Mouse (Mus musculus) hindbrain, embryonic 11.5 days (tissue): Measurements from ENCODE around the gene Hsp90aa1. TPM values are rescaled to one million over a fixed set of nuclear protein-coding genes. Genes with fewer than 3 reads are reported as not detected.
A peak's percentile ranks its signal among the peaks of the same experiment; 100 is the strongest.

Experiments used
- ATAC-seq: fragments of 200-750 bp; cut with Nextera tagmentation; 2 replicates; pipeline ENCODE4 v1.8.0; 2017; ENCODE audit warnings: mild to moderate bottlenecking, moderate TSS enrichment, moderate library complexity; ENCODE audit not compliant: low FRiP score
- DNase-seq: peaks from one replicate; pipeline ENCODE4 v3.0.0-alpha.2; 2015; ENCODE audit warnings: low spot score
- H3K27ac ChIP-seq: fragments of 300-500 bp; sonication (generic); 2 replicates; pipeline ENCODE4 v1.5.1; 2014; ENCODE audit warnings: mild to moderate bottlenecking, low read depth, low read length
- H3K27me3 ChIP-seq: fragments of 300-500 bp; sonication (generic); 2 replicates; pipeline ENCODE4 v1.6.1; 2014; ENCODE audit warnings: mild to moderate bottlenecking, low read length, moderate library complexity, mixed read lengths; ENCODE audit not compliant: control insufficient read depth, insufficient read depth
- H3K36me3 ChIP-seq: fragments of 300-500 bp; sonication (generic); 2 replicates; pipeline ENCODE4 v1.6.1; 2014; ENCODE audit warnings: mild to moderate bottlenecking, low read length, moderate library complexity, mixed read lengths; ENCODE audit not compliant: control insufficient read depth, insufficient read depth
- H3K4me1 ChIP-seq: fragments of 300-500 bp; sonication (generic); replicated peaks from 2 replicates; pipeline ENCODE4 v1.6.1; 2014; ENCODE audit warnings: low read length, mixed read lengths; ENCODE audit not compliant: control insufficient read depth, insufficient read depth
- H3K4me2 ChIP-seq: fragments of 300-500 bp; sonication (generic); replicated peaks from 2 replicates; pipeline ENCODE4 v1.6.1; 2014; ENCODE audit warnings: mild to moderate bottlenecking, low read depth, low read length
- H3K4me3 ChIP-seq: fragments of 300-500 bp; sonication (generic); 2 replicates; pipeline ENCODE4 v1.5.1; 2014; ENCODE audit warnings: low read depth, low read length
- H3K9ac ChIP-seq: fragments of 300-500 bp; sonication (generic); 2 replicates; pipeline ENCODE4 v1.6.1; 2014; ENCODE audit warnings: low read depth, low read length
- H3K9me3 ChIP-seq: fragments of 300-500 bp; sonication (generic); 2 replicates; pipeline ENCODE4 v1.6.1; 2016; ENCODE audit warnings: low read length; ENCODE audit not compliant: control insufficient read depth
- WGBS: fragments of 180-500 bp; shearing (Covaris S2); extraction: QIAGEN DNeasy Blood & Tissue Kit; methylation state at CpG from one replicate; pipeline ENCODE4 v1.1.7; 2014; 5-methylcytosine and 5-hydroxymethylcytosine counted together
- polyA plus RNA-seq: library from polyadenylated mRNA; unstranded; fragments of >200 nt; fragmentation: Nextera tagmentation; extraction: Ambion mirVana; gene quantifications from 2 replicates; pipeline ENCODE4 v1.2.1, GENCODE M21; 2014

Hsp90aa1 gene
- polyA plus RNA-seq, 1 experiment from 2014 or later: 1,600 TPM

DNA sequence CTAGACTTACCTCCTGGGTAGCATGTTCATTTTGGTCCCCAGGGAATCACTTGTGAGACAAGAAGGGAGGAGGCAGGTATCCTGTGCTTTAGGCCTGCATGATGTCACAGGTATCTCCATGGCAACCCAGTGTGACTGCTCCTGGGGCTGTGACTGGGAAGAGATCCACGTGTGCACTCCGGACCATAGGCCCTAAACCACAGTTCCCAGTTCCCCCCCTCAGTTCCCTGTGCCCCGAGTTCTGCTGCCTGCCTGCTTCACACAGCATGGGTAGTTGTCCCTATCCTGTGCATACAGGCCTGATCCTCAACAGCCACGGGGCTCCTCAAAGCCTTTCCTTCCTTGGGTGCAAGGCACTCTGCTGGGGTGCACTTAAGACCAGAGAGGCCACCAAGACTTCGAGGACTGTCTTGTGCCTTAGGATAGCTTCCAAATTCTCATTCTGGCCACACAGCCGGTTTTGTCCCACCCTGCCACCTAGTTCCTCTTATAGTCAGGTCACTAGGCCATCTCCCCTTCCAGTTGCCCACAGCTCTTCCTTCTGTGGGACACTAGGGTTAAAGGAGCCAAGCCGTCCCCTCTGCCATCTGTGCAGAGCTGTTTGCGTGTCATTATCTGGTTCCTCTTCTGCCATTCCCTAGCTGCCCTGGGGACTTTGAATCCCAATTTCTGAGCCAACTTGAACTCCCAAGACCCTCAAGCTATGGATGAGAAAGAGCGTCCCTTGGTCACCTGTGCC, 19.8 kb downstream of the Hsp90aa1 start, which contains the start of gene 1700001K19Rik:
TSS of gene 1700001K19Rik (minus strand) at position 59 of the 739 bp plus-strand sequence.
- no peak within 1 kb of the TSS for H3K4me2 ChIP-seq
- H3K9me3 ChIP-seq: no peaks in the 10 kb centered on the region
- DNase-seq (no peak), ATAC-seq (no peak)
- no peak within 1 kb of the TSS for H3K9ac ChIP-seq
- no peaks in the 10 kb centered on the region for H3K27me3 ChIP-seq
- 0 out of 2 replicates have a peak, but pooled peaks cover under 1% of the 10 kb centered on the region for H3K36me3 ChIP-seq
- H3K27ac ChIP-seq: no peak within 1 kb of the TSS
- no peak within 1 kb of the TSS for H3K4me3 ChIP-seq
- WGBS: 73% methylated on average over 9 of the region's 9 CpGs
- no peaks in the 10 kb centered on the region for H3K4me1 ChIP-seq

DNA sequence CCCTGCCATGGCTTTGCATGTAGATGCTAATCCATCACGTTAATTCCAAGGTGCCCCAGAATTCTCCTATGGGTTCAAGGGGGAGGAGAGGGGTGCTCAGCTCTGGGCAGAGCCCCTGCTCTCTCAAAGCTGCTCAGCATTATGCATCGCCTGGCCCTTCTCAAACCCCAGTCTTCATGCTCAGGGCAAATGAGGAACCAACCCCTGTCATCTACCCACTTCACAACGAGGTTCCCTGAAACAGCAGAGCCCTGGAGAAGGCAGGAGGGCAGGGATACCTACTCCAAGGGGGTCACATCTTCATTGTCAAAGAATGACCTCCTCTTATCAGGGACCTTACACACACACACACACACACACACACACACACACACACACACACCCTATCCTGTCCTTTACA, 20.6 kb downstream of the Hsp90aa1 start:
- H3K9ac ChIP-seq: no peak overlapping the region
- no peaks in the 10 kb centered on the region for H3K4me1 ChIP-seq
- H3K27ac ChIP-seq: no peak overlapping the region
- H3K4me2 ChIP-seq: no peak overlapping the region
- H3K36me3 ChIP-seq: no peaks in the 10 kb centered on the region
- H3K9me3 ChIP-seq: no peaks in the 10 kb centered on the region
- WGBS: 69% methylated on average over 3 of the region's 3 CpGs
- no peak for ATAC-seq
- no peaks in the 10 kb centered on the region for H3K27me3 ChIP-seq
- no peak for DNase-seq
- no peak overlapping the region for H3K4me3 ChIP-seq

DNA sequence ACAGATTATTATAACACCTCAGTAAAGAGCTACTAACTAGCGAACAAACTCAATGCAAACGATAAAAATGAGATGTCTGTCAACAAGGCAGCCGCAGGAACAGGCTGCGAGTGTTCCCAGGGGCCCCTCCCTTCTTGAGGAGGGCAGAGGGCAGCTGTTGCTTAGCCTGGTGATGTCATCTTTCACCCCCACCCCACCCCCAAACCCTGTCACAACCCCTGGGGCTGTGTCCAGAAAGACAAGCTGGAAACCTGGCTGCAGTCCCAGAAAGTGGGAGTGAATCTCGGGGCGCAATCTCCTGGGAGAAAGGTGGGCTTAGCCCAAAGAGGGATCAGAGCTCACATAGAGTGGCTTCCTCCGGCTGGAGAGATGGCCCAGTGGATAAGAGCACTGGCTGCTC, 21.3 kb downstream of the Hsp90aa1 start:
- no peak overlapping the region for H3K9ac ChIP-seq
- H3K36me3 ChIP-seq: no peaks in the 10 kb centered on the region
- H3K9me3 ChIP-seq: no peaks in the 10 kb centered on the region
- H3K4me2 ChIP-seq: no peak overlapping the region
- H3K27me3 ChIP-seq: no peaks in the 10 kb centered on the region
- DNase-seq: no peak
- H3K27ac ChIP-seq: no peak overlapping the region
- WGBS: 55% methylated on average over 7 of the region's 7 CpGs
- H3K4me1 ChIP-seq: no peaks in the 10 kb centered on the region
- no peak for ATAC-seq
- H3K4me3 ChIP-seq: no peak overlapping the region

DNA sequence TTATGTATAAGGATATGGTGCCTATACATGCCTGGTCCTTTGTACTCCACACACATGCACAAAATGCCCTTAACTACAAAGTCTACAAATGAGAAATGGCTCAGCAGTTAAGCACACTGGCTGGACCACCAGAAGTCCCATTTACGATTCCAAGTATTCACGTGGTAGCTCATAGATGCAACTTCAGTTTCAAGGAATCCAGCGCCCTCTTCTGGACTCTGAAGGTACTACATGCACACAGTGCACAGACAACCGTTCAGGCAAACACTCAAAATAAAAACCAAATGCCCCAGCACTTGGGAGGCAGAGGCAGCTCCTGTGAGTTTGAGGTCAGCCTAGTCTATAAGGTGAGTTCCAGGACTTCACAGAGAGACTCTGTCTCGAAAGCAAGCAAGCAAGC, 28.3 kb downstream of the Hsp90aa1 start:
- H3K36me3 ChIP-seq: no peaks in the 10 kb centered on the region
- no peak overlapping the region for H3K27ac ChIP-seq
- DNase-seq (peak; percentile 46), ATAC-seq (no peak)
- no peak overlapping the region for H3K9ac ChIP-seq
- WGBS: 54% methylated on average over 5 of the region's 5 CpGs
- no peaks in the 10 kb centered on the region for H3K4me1 ChIP-seq
- H3K4me2 ChIP-seq: no peak overlapping the region
- H3K27me3 ChIP-seq: no peaks in the 10 kb centered on the region
- H3K9me3 ChIP-seq: no peaks in the 10 kb centered on the region
- no peak overlapping the region for H3K4me3 ChIP-seq

DNA sequence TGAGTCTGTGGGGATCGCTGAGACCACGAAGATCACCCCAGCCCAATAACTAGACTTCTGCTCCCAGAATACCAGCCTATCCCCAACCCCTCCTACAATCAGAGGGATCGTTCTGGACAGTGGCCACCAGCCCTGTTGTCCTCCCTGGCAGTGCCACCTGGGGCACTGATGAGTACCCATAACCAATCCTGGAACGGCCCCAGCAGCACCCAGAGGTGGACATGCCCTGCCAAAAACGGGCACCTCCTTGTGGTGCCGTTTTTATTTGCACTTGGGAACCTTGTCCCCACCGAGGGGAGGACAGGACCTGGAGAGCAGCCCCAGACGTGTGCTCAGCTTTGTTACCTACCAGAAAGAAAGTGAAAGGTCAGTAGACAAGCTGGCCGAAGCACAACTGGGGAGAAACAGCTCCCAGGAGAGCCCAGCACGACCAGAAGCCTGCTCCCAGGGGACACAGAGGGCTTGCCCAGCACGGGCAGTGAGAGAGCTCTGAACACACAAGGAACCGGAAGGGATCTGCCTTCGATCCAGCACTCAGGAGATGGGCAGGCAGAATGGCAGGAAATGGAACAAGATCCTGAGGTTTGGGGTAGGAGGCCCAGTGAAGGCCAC, 35.0 kb downstream of the Hsp90aa1 start:
- ATAC-seq (no peak), DNase-seq (no peak)
- 95% methylated on average over 13 of the region's 13 CpGs for WGBS
- no peak overlapping the region for H3K4me2 ChIP-seq
- peaks cover 33% of the 10 kb centered on the region for H3K36me3 ChIP-seq
- H3K4me3 ChIP-seq: no peak overlapping the region
- H3K4me1 ChIP-seq: no peaks in the 10 kb centered on the region; the same call in 1 of the 2 replicates
- no peak overlapping the region for H3K27ac ChIP-seq
- no peaks in the 10 kb centered on the region for H3K27me3 ChIP-seq
- no peak overlapping the region for H3K9ac ChIP-seq
- no peaks in the 10 kb centered on the region for H3K9me3 ChIP-seq

DNA sequence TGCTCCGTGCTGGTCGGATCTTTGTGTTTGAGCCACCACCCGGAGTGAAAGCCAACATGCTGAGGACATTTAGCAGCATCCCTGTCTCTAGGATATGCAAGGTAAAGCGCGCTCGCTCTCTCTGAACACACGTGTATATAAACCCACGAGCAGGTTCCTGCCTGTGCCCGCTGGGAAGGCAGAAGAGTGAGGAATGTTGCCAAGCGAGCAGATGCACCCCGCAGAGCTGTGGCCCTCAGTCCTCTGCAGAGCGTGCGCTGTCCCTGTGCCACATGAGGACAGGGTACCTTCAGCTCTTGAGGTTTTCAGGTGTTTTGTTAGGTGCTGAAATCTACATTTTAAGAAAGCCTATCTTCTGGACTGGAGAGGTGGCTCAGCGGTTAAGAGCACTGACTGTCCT, 40.8 kb downstream of the Hsp90aa1 start:
- H3K9me3 ChIP-seq: no peaks in the 10 kb centered on the region
- no peaks in the 10 kb centered on the region; the same call in 1 of the 2 replicates for H3K4me1 ChIP-seq
- H3K27ac ChIP-seq: no peak overlapping the region
- ATAC-seq (no peak), DNase-seq (no peak)
- H3K4me3 ChIP-seq: no peak overlapping the region
- H3K36me3 ChIP-seq: peaks cover 51% of the 10 kb centered on the region
- no peak overlapping the region for H3K4me2 ChIP-seq
- H3K9ac ChIP-seq: no peak overlapping the region
- WGBS: 93% methylated on average over 14 of the region's 14 CpGs
- no peaks in the 10 kb centered on the region for H3K27me3 ChIP-seq

DNA sequence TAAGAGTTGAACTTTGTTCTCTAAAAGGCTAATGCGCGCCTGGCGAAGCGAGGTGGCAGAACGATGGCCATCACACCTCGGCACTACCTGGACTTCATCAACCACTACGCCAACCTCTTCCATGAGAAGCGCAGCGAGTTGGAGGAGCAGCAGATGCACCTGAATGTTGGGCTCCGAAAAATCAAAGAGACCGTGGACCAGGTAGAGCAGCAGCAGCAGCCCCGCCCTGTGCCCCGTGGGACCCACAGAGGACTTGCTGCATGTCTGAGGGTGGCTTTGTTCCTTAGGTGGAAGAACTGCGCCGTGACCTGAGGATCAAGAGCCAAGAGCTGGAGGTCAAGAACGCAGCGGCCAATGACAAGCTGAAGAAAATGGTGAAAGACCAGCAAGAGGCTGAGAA, 51.1 kb downstream of the Hsp90aa1 start:
- H3K9me3 ChIP-seq: no peaks in the 10 kb centered on the region
- 98% methylated on average over 17 of the region's 17 CpGs for WGBS
- H3K36me3 ChIP-seq: peaks cover 56% of the 10 kb centered on the region
- H3K4me3 ChIP-seq: no peak overlapping the region
- H3K27ac ChIP-seq: no peak overlapping the region
- H3K4me1 ChIP-seq: no peaks in the 10 kb centered on the region
- DNase-seq (no peak), ATAC-seq (no peak)
- H3K4me2 ChIP-seq: no peak overlapping the region
- H3K9ac ChIP-seq: no peak overlapping the region
- H3K27me3 ChIP-seq: no peaks in the 10 kb centered on the region

DNA sequence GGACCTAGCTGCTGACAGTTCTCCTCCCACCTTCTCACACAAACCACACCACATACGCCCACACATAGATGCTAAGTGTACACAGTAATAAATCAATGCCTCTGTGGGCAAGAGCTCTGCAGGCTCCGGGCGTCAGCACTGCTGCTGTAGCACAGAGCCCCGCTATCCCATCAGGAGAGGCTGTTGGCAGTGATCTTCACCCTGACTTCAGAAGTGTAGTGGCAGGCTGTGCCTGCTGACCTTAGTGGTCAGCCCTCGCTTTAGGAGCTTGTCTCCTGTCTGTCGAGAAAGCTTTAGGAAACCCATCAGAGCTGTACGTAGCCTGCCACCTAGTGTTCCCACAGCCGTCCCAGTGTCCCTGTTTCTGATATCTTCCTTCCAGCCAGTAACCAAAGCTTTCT, 52.3 kb downstream of the Hsp90aa1 start:
- no peak overlapping the region for H3K9ac ChIP-seq
- H3K27me3 ChIP-seq: no peaks in the 10 kb centered on the region
- no peaks in the 10 kb centered on the region for H3K9me3 ChIP-seq
- no peak overlapping the region for H3K4me3 ChIP-seq
- no peak overlapping the region for H3K27ac ChIP-seq
- H3K4me1 ChIP-seq: no peaks in the 10 kb centered on the region
- DNase-seq (no peak), ATAC-seq (no peak)
- WGBS: 89% methylated on average over 8 of the region's 8 CpGs
- no peak overlapping the region for H3K4me2 ChIP-seq
- peaks cover 54% of the 10 kb centered on the region for H3K36me3 ChIP-seq
